ENCODE assay signal across 25 mouse cellular contexts in the genomic region with DNA sequence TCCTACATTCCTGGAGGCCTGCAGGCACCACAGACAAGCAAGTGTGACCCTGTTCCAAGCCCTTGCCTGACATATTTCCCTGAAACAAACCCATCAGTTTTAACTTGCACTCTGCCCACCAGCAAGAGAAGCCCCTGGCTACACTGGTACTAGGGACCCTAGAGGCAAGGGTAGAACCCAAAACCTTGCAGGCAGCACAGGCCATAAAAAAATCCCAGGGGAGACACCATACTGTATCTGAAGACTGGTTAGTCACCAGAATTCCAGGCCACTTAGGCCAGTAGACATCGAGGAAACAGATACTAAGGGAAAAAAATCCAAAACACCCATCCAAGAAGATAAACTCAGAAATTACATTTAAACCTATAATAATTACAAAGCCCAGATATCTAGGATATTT.
DNase-seq lines count a peak whose midpoint lies in the region; ATAC-seq and TF ChIP-seq lines count a peak whose summit lies in the region.
"Had no signal": no experiment of that assay in that cellular context is flagged by ENCODE, and none has a peak within 500 bp of the region (broad histone marks: within the 10 kb centered on the region; RNA-seq: fewer than 3 reads in every experiment).

No protein-coding gene starts in this region.

- no peak for TF ChIP-seq CTCF in embryonic fibroblast, embryonic 13.5 days (IDR thresholded peaks at IDR 0.05; ENCODE audit: borderline replicate concordance, insufficient read depth, low read length)

- peak; percentile 57 for DNase-seq in 3T3-L1 (ENCODE audit: low read depth, low spot score)
- DNase-seq in Muller cell, postnatal 12 days (ENCODE audit: inconsistent ontology term), result peak; percentile 49
- no peak for DNase-seq in lung, postnatal 36 days
- no peak for DNase-seq in neural tube, embryonic 10.5 days (ENCODE audit: extremely low spot score, low spot score)
- DNase-seq: adrenal gland, adult 8-10 months; adrenal gland, postnatal 14 days; adrenal gland, postnatal 36 days; B cell, adult 2 months; cerebellum, adult 11-12 months; cerebellum, adult 2 months; cerebellum, adult 9-10 months; cerebellum, postnatal 10 days; cerebellum, postnatal 25 days had no signal

- no peak for ATAC-seq in frontal cortex, adult (ENCODE audit: low TSS enrichment)
- ATAC-seq: activated CD4-positive, CD25-positive, alpha-beta regulatory T cell, adult 4 months; CD4-positive, CD25-positive, alpha-beta regulatory T cell, adult 4 months; forebrain, embryonic 14.5 days; forebrain, embryonic 16.5 days; Patski had no signal

- TF ChIP-seq POLR2A in embryonic fibroblast, embryonic 13.5 days (IDR thresholded peaks at IDR 0.05; ENCODE audit: low read depth, low read length), result no peak

- peaks cover 9% of the 10 kb centered on the region for H3K4me1 ChIP-seq in embryonic fibroblast, embryonic 13.5 days (ENCODE audit: control insufficient read depth, insufficient read depth, low read length)
- H3K4me1 ChIP-seq: embryonic facial prominence, embryonic 10.5 days; embryonic facial prominence, embryonic 12.5 days; forebrain, embryonic 10.5 days; forebrain, embryonic 12.5 days had no signal

- H3K27ac ChIP-seq in embryonic fibroblast, embryonic 13.5 days (ENCODE audit: insufficient read depth, low read length), result peak overlapping the region; percentile 34; the same call in 1 of the 2 replicates
- H3K27ac ChIP-seq: embryonic facial prominence, embryonic 10.5 days; embryonic facial prominence, embryonic 12.5 days; forebrain, embryonic 10.5 days; forebrain, embryonic 12.5 days had no signal

- no peak overlapping the region for H3K4me3 ChIP-seq in embryonic fibroblast, embryonic 13.5 days (ENCODE audit: insufficient read depth, low read length)
- H3K4me3 ChIP-seq: embryonic facial prominence, embryonic 10.5 days; embryonic facial prominence, embryonic 12.5 days; erythroblast, embryonic 14.5 days; forebrain, embryonic 10.5 days; forebrain, embryonic 12.5 days had no signal

Comparison
In these comparisons a context has a peak if more than half of its experiments do, and no peak if none do; other contexts are left out.
1. DNase-seq: peak in 3T3-L1 (single experiment) and Muller cell, postnatal 12 days (single experiment); none in lung, postnatal 36 days (single experiment) and neural tube, embryonic 10.5 days (single experiment).